ENCODE assay signal across 8 mouse cellular contexts in the genomic region with DNA sequence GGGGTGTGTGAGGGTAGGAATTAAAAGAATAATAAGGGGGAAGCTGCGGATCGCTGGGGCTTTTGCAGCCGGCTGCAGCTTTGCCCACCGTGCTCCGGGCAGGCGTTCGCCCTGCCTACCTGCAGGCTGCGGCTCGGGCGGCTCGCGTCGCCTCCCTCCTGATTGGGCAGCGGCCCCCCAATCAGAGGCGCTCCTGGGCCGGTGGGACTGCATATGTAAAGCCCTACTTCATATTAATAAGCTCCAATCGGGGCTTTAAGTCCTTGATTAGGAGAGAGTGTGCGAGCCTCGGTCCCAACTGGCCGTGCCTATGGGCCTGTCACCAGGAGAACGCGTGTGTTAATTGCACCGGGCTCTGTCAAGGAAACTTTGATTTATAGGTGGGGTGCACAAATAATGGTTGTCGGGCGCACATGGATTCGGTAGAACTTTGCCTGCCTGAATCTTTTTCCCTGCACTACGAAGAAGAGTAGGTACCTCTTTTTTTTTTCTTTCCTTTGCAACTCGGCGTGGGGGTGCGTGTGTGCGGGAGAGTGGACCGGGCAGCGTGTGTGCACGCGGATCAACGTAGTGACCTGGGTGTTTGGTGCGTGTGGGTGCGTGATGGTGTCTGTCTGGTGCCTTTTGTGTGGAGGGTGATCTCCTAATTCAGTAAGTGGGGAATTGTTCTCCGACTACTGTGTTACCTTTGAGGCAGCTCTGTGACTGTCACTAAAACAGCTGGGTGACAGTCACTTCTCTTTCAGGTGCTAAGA.
A peak's percentile ranks its signal among the peaks of the same experiment; 100 is the strongest.
DNase-seq lines count a peak whose midpoint lies in the region; ATAC-seq and TF ChIP-seq lines count a peak whose summit lies in the region.

No protein-coding gene starts in this region.

- H3K27ac ChIP-seq in ES-Bruce4 (ENCODE audit: insufficient read depth, low read length) = no peak overlapping the region
- H3K27ac ChIP-seq in neural tube, embryonic 15.5 days (replicated peaks) = no peak overlapping the region; the same call in 1 of the 2 replicates

- peak overlapping the region; percentile 57 for H3K4me3 ChIP-seq in ES-Bruce4 (ENCODE audit: low read depth, low read length)
- H3K4me3 ChIP-seq in neural tube, embryonic 15.5 days (replicated peaks) = peak overlapping the region; percentile 50

- H3K4me1 ChIP-seq in ES-Bruce4 (ENCODE audit: control insufficient read depth, insufficient read depth, low read length) = no peaks in the 10 kb centered on the region
- peaks cover 7% of the 10 kb centered on the region; the same call in 1 of the 2 replicates for H3K4me1 ChIP-seq in neural tube, embryonic 15.5 days

- no peaks in the 10 kb centered on the region for H3K36me3 ChIP-seq in ES-Bruce4 (ENCODE audit: control insufficient read depth, insufficient read depth, low read length, poor library complexity, severe bottlenecking)
- H3K36me3 ChIP-seq in neural tube, embryonic 15.5 days = no peaks in the 10 kb centered on the region

- peaks cover 2% of the 10 kb centered on the region for H3K27me3 ChIP-seq in ES-Bruce4 (ENCODE audit: control insufficient read depth, insufficient read depth, low read length, poor library complexity, severe bottlenecking)
- H3K27me3 ChIP-seq in neural tube, embryonic 15.5 days (replicated peaks) = peaks cover 11% of the 10 kb centered on the region; the same call in 1 of the 2 replicates

- peak overlapping the region; percentile 95 for H3K4me2 ChIP-seq in neural tube, embryonic 15.5 days

- H3K9me3 ChIP-seq in ES-Bruce4 (replicated peaks; ENCODE audit: control insufficient read depth, insufficient read depth, low read length, poor library complexity, severe bottlenecking) = no peaks in the 10 kb centered on the region
- H3K9me3 ChIP-seq in neural tube, embryonic 15.5 days (replicated peaks) = no peaks in the 10 kb centered on the region

- TF ChIP-seq POLR2A in ES-Bruce4 (IDR thresholded peaks at IDR 0.05; ENCODE audit: insufficient read depth, low read length) = no peak

- peak; percentile 60 for DNase-seq in cerebellum, adult 9-10 months
- DNase-seq in heart, postnatal 4 days = peak; percentile 81
- DNase-seq in layer of hippocampus, adult 8-10 months (ENCODE audit: low spot score in 2 of 2) = peak; percentile 13 to 29
- peak; percentile 56 to 58 for DNase-seq in lung, adult 18-20 months
- DNase-seq in urinary bladder, postnatal 25 days (ENCODE audit: low spot score) = peak; percentile 31

- no peak for TF ChIP-seq EP300 in ES-Bruce4 (IDR thresholded peaks at IDR 0.05; ENCODE audit: insufficient read depth, low read depth, low read length)

- no peak overlapping the region for H3K9ac ChIP-seq in ES-Bruce4 (ENCODE audit: low read depth, poor library complexity, severe bottlenecking)
- peak overlapping the region; percentile 41 for H3K9ac ChIP-seq in neural tube, embryonic 15.5 days (replicated peaks)

- no peak for TF ChIP-seq CTCF in ES-Bruce4 (IDR thresholded peaks at IDR 0.05; ENCODE audit: low read depth, low read length)

- under 1% methylated on average over 39 of the region's 39 CpGs for WGBS in neural tube, embryonic 15.5 days

- peak; percentile 98 for ATAC-seq in frontal cortex, adult (ENCODE audit: low TSS enrichment)
- peak; percentile 92 for ATAC-seq in neural tube, embryonic 15.5 days (ENCODE audit: low FRiP score)

Comparison
In these comparisons a context has a peak if more than half of its experiments do, and no peak if none do; other contexts are left out.
1. DNase-seq: peak in every context shown above with its lines; median percentile 81 in heart, postnatal 4 days; 60 in cerebellum, adult 9-10 months; 57 in lung, adult 18-20 months; 31 in urinary bladder, postnatal 25 days; 21 in layer of hippocampus, adult 8-10 months.